Mouse (Mus musculus) T-cell, adult 2 months (primary cell): Measurements from ENCODE around the gene Negr1.
"Not testable (repeated sequence)": the region's sequence is repeated elsewhere in the genome, so short reads cannot be mapped to it uniquely, and the experiment has no call there.

Source experiments
- DNase-seq: peaks from one replicate; pipeline ENCODE4 v3.0.0; 2022; ENCODE audit warnings: low spot score

Gene Negr1

GRCm38 (mm10) chr3:156999177-156999808 is 437.7 kb downstream of the Negr1 start:
- DNase-seq = no peak

GRCm38 (mm10) chr3:157021632-157022031 is 460.0 kb downstream of the Negr1 start:
- DNase-seq = no peak

- no peak for DNase-seq
Measured at GRCm38 (mm10) chr3:157024580-157024979, 463.0 kb downstream of the Negr1 start.

- no peak for DNase-seq
Measured at GRCm38 (mm10) chr3:157031513-157032142, 470.0 kb downstream of the Negr1 start.

GRCm38 (mm10) chr3:157036016-157036415 is 474.4 kb downstream of the Negr1 start:
- DNase-seq = no peak

GRCm38 (mm10) chr3:157036568-157036967 is 475.0 kb downstream of the Negr1 start:
- no peak for DNase-seq

GRCm38 (mm10) chr3:157040619-157041018 is 479.0 kb downstream of the Negr1 start:
- DNase-seq = no peak

GRCm38 (mm10) chr3:157044565-157044964 is 483.0 kb downstream of the Negr1 start:
- DNase-seq = no peak

GRCm38 (mm10) chr3:157064438-157064837 is 502.8 kb downstream of the Negr1 start:
- DNase-seq = not testable (repeated sequence)

- DNase-seq = no peak
Measured at GRCm38 (mm10) chr3:157066331-157066730, 504.7 kb downstream of the Negr1 start.

- no peak for DNase-seq
Measured at GRCm38 (mm10) chr3:157079250-157079965, 517.8 kb downstream of the Negr1 start.

GRCm38 (mm10) chr3:157079966-157080306 is 518.3 kb downstream of the Negr1 start:
- DNase-seq = no peak

GRCm38 (mm10) chr3:157080585-157080984 is 519.0 kb downstream of the Negr1 start:
- no peak for DNase-seq

- DNase-seq = no peak
Measured at GRCm38 (mm10) chr3:157082808-157083784, 521.5 kb downstream of the Negr1 start.

GRCm38 (mm10) chr3:157085180-157085579 is 523.6 kb downstream of the Negr1 start:
- no peak for DNase-seq

- no peak for DNase-seq
Measured at GRCm38 (mm10) chr3:157090051-157090450, 528.5 kb downstream of the Negr1 start.

GRCm38 (mm10) chr3:157096284-157096683 is 534.7 kb downstream of the Negr1 start:
- DNase-seq = no peak

- DNase-seq = no peak
Measured at GRCm38 (mm10) chr3:157097514-157097913, 535.9 kb downstream of the Negr1 start.

- no peak for DNase-seq
Measured at GRCm38 (mm10) chr3:157098417-157098816, 536.8 kb downstream of the Negr1 start.

GRCm38 (mm10) chr3:157104866-157105579 is 543.4 kb downstream of the Negr1 start:
- no peak for DNase-seq

- no peak for DNase-seq
Measured at GRCm38 (mm10) chr3:157105580-157106264, 544.1 kb downstream of the Negr1 start.
